Mouse (Mus musculus): ENCODE data around the gene Grk2. TPM values are rescaled to one million over a fixed set of nuclear protein-coding genes. Genes with fewer than 3 reads are reported as not detected.

The Grk2 gene
- polyA plus RNA-seq, 1 experiment from 2014 or later, result 13.9 TPM

- Histone ChIP-seq H3K4me2 (replicated peaks; ENCODE audit: low read depth, low read length) (no peak overlapping the region), H3K4me3 (ENCODE audit: low read depth, low read length) (no peak overlapping the region), H3K9me3 (ENCODE audit: low read length) (no peaks in the 10 kb centered on the region), H3K4me1 (ENCODE audit: insufficient read depth, low read depth, low read length) (no peaks in the 10 kb centered on the region), H3K27me3 (replicated peaks; ENCODE audit: insufficient read depth, low read length) (no peaks in the 10 kb centered on the region), H3K36me3 (ENCODE audit: insufficient read depth, low read length) (no peaks in the 10 kb centered on the region), H3K9ac (replicated peaks; ENCODE audit: low read depth) (no peak overlapping the region), H3K27ac (ENCODE audit: low read length) (no peak overlapping the region)
- WGBS, result 59% methylated on average over 1 of the region's 1 CpGs
- ATAC-seq (no peak), DNase-seq (ENCODE audit: low spot score) (no peak)
- TF ChIP-seq CTCF (IDR thresholded peaks at IDR 0.05), result peak; percentile 50; the same call in 1 of the 2 replicates
- TF ChIP-seq EP300 (IDR thresholded peaks at IDR 0.05), result no peak
These were observed 59.0 kb downstream of the Grk2 start for GRCm38 (mm10) chr19:4247010-4247409.

GRCm38 (mm10) chr19:4244775-4245174, 61.2 kb downstream of the Grk2 start:
- Histone ChIP-seq H3K36me3 (ENCODE audit: insufficient read depth, low read length) (no peaks in the 10 kb centered on the region), H3K9me3 (ENCODE audit: low read length) (no peaks in the 10 kb centered on the region), H3K4me3 (ENCODE audit: low read depth, low read length) (no peak overlapping the region), H3K4me1 (ENCODE audit: insufficient read depth, low read depth, low read length) (no peaks in the 10 kb centered on the region), H3K4me2 (replicated peaks; ENCODE audit: low read depth, low read length) (no peak overlapping the region), H3K27me3 (replicated peaks; ENCODE audit: insufficient read depth, low read length) (no peaks in the 10 kb centered on the region), H3K9ac (replicated peaks; ENCODE audit: low read depth) (no peak overlapping the region), H3K27ac (ENCODE audit: low read length) (no peak overlapping the region)
- no peak for ATAC-seq
- 76% methylated on average over 6 of the region's 6 CpGs for WGBS
- DNase-seq (ENCODE audit: low spot score), result no peak
- no peak for TF ChIP-seq EP300 (IDR thresholded peaks at IDR 0.05)
- TF ChIP-seq CTCF (IDR thresholded peaks at IDR 0.05), result no peak

GRCm38 (mm10) chr19:4242416-4242815, 63.6 kb downstream of the Grk2 start:
- DNase-seq (ENCODE audit: low spot score), result no peak
- no peaks in the 10 kb centered on the region for H3K4me1 ChIP-seq (ENCODE audit: insufficient read depth, low read depth, low read length)
- TF ChIP-seq CTCF (IDR thresholded peaks at IDR 0.05) (peak; percentile 34), EP300 (IDR thresholded peaks at IDR 0.05) (no peak)
- H3K4me2 ChIP-seq (replicated peaks; ENCODE audit: low read depth, low read length), result no peak overlapping the region
- H3K4me3 ChIP-seq (ENCODE audit: low read depth, low read length), result no peak overlapping the region
- ATAC-seq, result no peak
- no peaks in the 10 kb centered on the region for H3K27me3 ChIP-seq (replicated peaks; ENCODE audit: insufficient read depth, low read length)
- 60% methylated on average over 3 of the region's 3 CpGs for WGBS
- H3K27ac ChIP-seq (ENCODE audit: low read length), result no peak overlapping the region
- H3K9me3 ChIP-seq (ENCODE audit: low read length), result no peaks in the 10 kb centered on the region
- H3K9ac ChIP-seq (replicated peaks; ENCODE audit: low read depth), result no peak overlapping the region
- no peaks in the 10 kb centered on the region for H3K36me3 ChIP-seq (ENCODE audit: insufficient read depth, low read length)

GRCm38 (mm10) chr19:4240247-4240668, 65.8 kb downstream of the Grk2 start:
- Histone ChIP-seq H3K4me3 (ENCODE audit: low read depth, low read length) (no peak overlapping the region), H3K27me3 (replicated peaks; ENCODE audit: insufficient read depth, low read length) (no peaks in the 10 kb centered on the region), H3K9me3 (ENCODE audit: low read length) (no peaks in the 10 kb centered on the region), H3K4me2 (replicated peaks; ENCODE audit: low read depth, low read length) (no peak overlapping the region), H3K27ac (ENCODE audit: low read length) (no peak overlapping the region), H3K4me1 (ENCODE audit: insufficient read depth, low read depth, low read length) (no peaks in the 10 kb centered on the region), H3K36me3 (ENCODE audit: insufficient read depth, low read length) (no peaks in the 10 kb centered on the region), H3K9ac (replicated peaks; ENCODE audit: low read depth) (no peak overlapping the region)
- DNase-seq (ENCODE audit: low spot score) (no peak), ATAC-seq (no peak)
- TF ChIP-seq EP300 (IDR thresholded peaks at IDR 0.05) (no peak), CTCF (IDR thresholded peaks at IDR 0.05) (no peak)
- 50% methylated on average over 8 of the region's 8 CpGs for WGBS

Small RNAs within 50 kb of the gene (microRNA-seq; reads per million reads assigned to microRNA genes)
- gene Mir6985, result 0.73 reads per million

Other genes starting within 250 kb of the Grk2 start
- 6.5 and 6.9 TPM in 2 replicates for gene Gstp3, start 246.7 kb downstream of the Grk2 start, polyA plus RNA-seq (2015; fragmentation: Nextera tagmentation; extraction: Ambion mirVana)
- gene Cabp2, start 224.6 kb downstream of the Grk2 start, polyA plus RNA-seq (2015; fragmentation: Nextera tagmentation; extraction: Ambion mirVana), result not detected in 2 replicates
- gene Cdk2ap2, start 209.0 kb downstream of the Grk2 start, polyA plus RNA-seq (2015; fragmentation: Nextera tagmentation; extraction: Ambion mirVana), result 154 and 164 TPM in 2 replicates
- 17.0 and 18.9 TPM in 2 replicates for gene Pitpnm1, start 206.2 kb downstream of the Grk2 start, polyA plus RNA-seq (2015; fragmentation: Nextera tagmentation; extraction: Ambion mirVana)
- 78.5 and 82.1 TPM in 2 replicates for gene Aip, start 180.4 kb downstream of the Grk2 start, polyA plus RNA-seq (2015; fragmentation: Nextera tagmentation; extraction: Ambion mirVana)
- not detected in 2 replicates for gene Gpr152, start 166.4 kb downstream of the Grk2 start, polyA plus RNA-seq (2015; fragmentation: Nextera tagmentation; extraction: Ambion mirVana)
- gene Cabp4, start 162.2 kb downstream of the Grk2 start, polyA plus RNA-seq (2015; fragmentation: Nextera tagmentation; extraction: Ambion mirVana), result 0.08 and 0.10 TPM in 2 replicates
- 183 and 192 TPM in 2 replicates for gene Coro1b, start 157.6 kb downstream of the Grk2 start, polyA plus RNA-seq (2015; fragmentation: Nextera tagmentation; extraction: Ambion mirVana)
- 3.4 and 3.7 TPM in 2 replicates for gene Ptprcap, start 152.6 kb downstream of the Grk2 start, polyA plus RNA-seq (2015; fragmentation: Nextera tagmentation; extraction: Ambion mirVana)
- 28.4 and 35.1 TPM in 2 replicates for gene Rps6kb2, start 142.9 kb downstream of the Grk2 start, polyA plus RNA-seq (2015; fragmentation: Nextera tagmentation; extraction: Ambion mirVana)
- gene Carns1, start 130.7 kb downstream of the Grk2 start, polyA plus RNA-seq (2015; fragmentation: Nextera tagmentation; extraction: Ambion mirVana), result 1.8 and 2.6 TPM in 2 replicates
- 3.9 and 4.5 TPM in 2 replicates for gene Tbc1d10c, start 114.9 kb downstream of the Grk2 start, polyA plus RNA-seq (2015; fragmentation: Nextera tagmentation; extraction: Ambion mirVana)
- 619 and 631 TPM in 2 replicates for gene Ppp1ca, start 114.2 kb downstream of the Grk2 start, polyA plus RNA-seq (2015; fragmentation: Nextera tagmentation; extraction: Ambion mirVana)
- gene Rad9a, start 104.6 kb downstream of the Grk2 start, polyA plus RNA-seq (2015; fragmentation: Nextera tagmentation; extraction: Ambion mirVana), result 14.1 and 14.3 TPM in 2 replicates
- gene Clcf1, start 92.0 kb downstream of the Grk2 start, polyA plus RNA-seq (2015; fragmentation: Nextera tagmentation; extraction: Ambion mirVana), result 7.6 and 8.0 TPM in 2 replicates
- gene AC109138.7, start 91.9 kb downstream of the Grk2 start, polyA plus RNA-seq (2015; fragmentation: Nextera tagmentation; extraction: Ambion mirVana), result not detected in 2 replicates
- gene Pold4, start 74.3 kb downstream of the Grk2 start, polyA plus RNA-seq (2015; fragmentation: Nextera tagmentation; extraction: Ambion mirVana), result 58.6 and 63.6 TPM in 2 replicates
- 22.7 and 24.4 TPM in 2 replicates for gene Ssh3, start 37.0 kb downstream of the Grk2 start, polyA plus RNA-seq (2015; fragmentation: Nextera tagmentation; extraction: Ambion mirVana)
- 2.0 and 2.6 TPM in 2 replicates for gene Ankrd13d, start 23.1 kb downstream of the Grk2 start, polyA plus RNA-seq (2015; fragmentation: Nextera tagmentation; extraction: Ambion mirVana)
- gene Kdm2a, start 92.1 kb upstream of the Grk2 start, polyA plus RNA-seq (2015; fragmentation: Nextera tagmentation; extraction: Ambion mirVana), result 16.5 and 18.5 TPM in 2 replicates
- 25.0 and 25.1 TPM in 2 replicates for gene Rhod, start 133.2 kb upstream of the Grk2 start, polyA plus RNA-seq (2015; fragmentation: Nextera tagmentation; extraction: Ambion mirVana)
- 1.0 and 1.3 TPM in 2 replicates for gene Syt12, start 171.2 kb upstream of the Grk2 start, polyA plus RNA-seq (2015; fragmentation: Nextera tagmentation; extraction: Ambion mirVana)
- gene 2010003K11Rik, start 192.4 kb upstream of the Grk2 start, polyA plus RNA-seq (2015; fragmentation: Nextera tagmentation; extraction: Ambion mirVana), result 0.12 and 0.20 TPM in 2 replicates
- gene Pcx, start 204.2 kb upstream of the Grk2 start, polyA plus RNA-seq (2015; fragmentation: Nextera tagmentation; extraction: Ambion mirVana), result 38.6 and 40.9 TPM in 2 replicates